Mouse (Mus musculus) ES-Bruce4 (cell line): ENCODE data around the gene Nsd2. TPM values are rescaled to one million over a fixed set of nuclear protein-coding genes. Genes with fewer than 3 reads are reported as not detected.
A peak's percentile ranks its signal among the peaks of the same experiment; 100 is the strongest.

ENCODE experiments used
- H3K27ac ChIP-seq: 2 replicates; pipeline ENCODE4 v1.5.1; 2012; ENCODE audit warnings: low read length, inconsistent platforms; ENCODE audit not compliant: insufficient read depth
- H3K27me3 ChIP-seq: 2 replicates; pipeline ENCODE4 v1.6.1; 2012; ENCODE audit warnings: mild to moderate bottlenecking, low read length, inconsistent platforms; ENCODE audit not compliant: control insufficient read depth, poor library complexity, insufficient read depth, severe bottlenecking
- H3K36me3 ChIP-seq: 2 replicates; pipeline ENCODE4 v1.6.1; 2012; ENCODE audit warnings: inconsistent platforms, mild to moderate bottlenecking, low read length, moderate library complexity; ENCODE audit not compliant: control insufficient read depth, poor library complexity, insufficient read depth, severe bottlenecking
- H3K4me1 ChIP-seq: one replicate; pipeline ENCODE4 v1.8.1; 2011; ENCODE audit warnings: low read length; ENCODE audit not compliant: control insufficient read depth, insufficient read depth
- H3K4me3 ChIP-seq: 2 replicates; pipeline ENCODE4 v1.5.1; 2011; ENCODE audit warnings: low read depth, mild to moderate bottlenecking, low read length
- H3K9ac ChIP-seq: 2 replicates; pipeline ENCODE4 v1.6.1; 2012; ENCODE audit warnings: low read depth, mild to moderate bottlenecking, inconsistent platforms; ENCODE audit not compliant: poor library complexity, severe bottlenecking
- H3K9me3 ChIP-seq: replicated peaks from 2 replicates; pipeline ENCODE4 v1.6.1; 2012; ENCODE audit warnings: mild to moderate bottlenecking, low read length, inconsistent platforms; ENCODE audit not compliant: control insufficient read depth, poor library complexity, insufficient read depth, severe bottlenecking
- CTCF ChIP-seq: IDR thresholded peaks from one replicate; pipeline ENCODE4 v1.8.1; 2011; ENCODE audit warnings: low read depth, low read length
- EP300 ChIP-seq: IDR thresholded peaks from 2 replicates; pipeline ENCODE4 v1.6.1; 2011; ENCODE audit warnings: low read depth, low read length; ENCODE audit not compliant: insufficient read depth
- POLR2A ChIP-seq: IDR thresholded peaks from one replicate; pipeline ENCODE4 v1.8.1; 2011; ENCODE audit warnings: low read length; ENCODE audit not compliant: insufficient read depth
- polyA plus RNA-seq: library from polyadenylated mRNA; stranded (reverse); fragments of >200 nt; gene quantifications from 2 replicates; pipeline ENCODE4 v1.2.4, GENCODE M21; 2011; ENCODE audit warnings: low read depth; ENCODE audit not compliant: missing spikeins, insufficient read depth, insufficient read length

Gene Nsd2
- polyA plus RNA-seq, 1 experiment: 109 TPM

- Histone ChIP-seq H3K4me1 (no peaks in the 10 kb centered on the region), H3K9ac (no peak overlapping the region), H3K9me3 (peaks cover 5% of the 10 kb centered on the region), H3K4me3 (no peak overlapping the region), H3K36me3 (no peaks in the 10 kb centered on the region), H3K27ac (no peak overlapping the region), H3K27me3 (no peaks in the 10 kb centered on the region)
- no peak for TF ChIP-seq POLR2A
- TF ChIP-seq CTCF: no peak
- TF ChIP-seq EP300: no peak
Measured at GRCm38 (mm10) chr5:33791912-33792643, 28.4 kb upstream of the Nsd2 start.

GRCm38 (mm10) chr5:33803337-33803736 is 17.2 kb upstream of the Nsd2 start:
- Histone ChIP-seq H3K9me3 (no peaks in the 10 kb centered on the region; the same call in 1 of the 2 replicates), H3K9ac (no peak overlapping the region), H3K27ac (no peak overlapping the region), H3K4me1 (no peaks in the 10 kb centered on the region), H3K36me3 (no peaks in the 10 kb centered on the region), H3K27me3 (no peaks in the 10 kb centered on the region; the same call in 1 of the 2 replicates), H3K4me3 (no peak overlapping the region)
- no peak for TF ChIP-seq CTCF
- TF ChIP-seq POLR2A: no peak
- TF ChIP-seq EP300: no peak

DNA sequence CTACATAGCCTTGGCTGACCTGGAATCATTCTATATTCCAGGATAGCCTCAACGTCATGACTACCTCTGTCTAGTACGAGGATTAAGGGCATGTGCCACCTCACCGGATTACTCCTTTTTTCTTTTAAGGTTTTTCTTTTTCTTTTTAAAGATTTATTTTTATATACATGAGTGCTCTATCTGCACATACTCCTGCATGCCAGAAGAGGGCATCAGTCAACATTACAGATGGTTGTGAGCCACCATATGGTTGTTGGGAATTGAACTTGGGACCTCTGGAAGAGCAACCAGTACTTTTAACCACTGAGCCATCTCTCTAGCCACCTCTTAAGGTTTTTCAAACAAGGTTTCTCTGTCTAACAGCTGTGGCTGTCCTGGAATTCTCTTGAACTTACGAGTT is 9.0 kb upstream of the Nsd2 start:
- H3K27me3 ChIP-seq: no peaks in the 10 kb centered on the region; the same call in 1 of the 2 replicates
- H3K9ac ChIP-seq: no peak overlapping the region
- TF ChIP-seq EP300 (no peak), POLR2A (no peak), CTCF (no peak)
- no peaks in the 10 kb centered on the region for H3K36me3 ChIP-seq
- H3K9me3 ChIP-seq: no peaks in the 10 kb centered on the region
- H3K4me1 ChIP-seq: no peaks in the 10 kb centered on the region
- no peak overlapping the region for H3K27ac ChIP-seq
- H3K4me3 ChIP-seq: no peak overlapping the region

GRCm38 (mm10) chr5:33816008-33816725 is 4.4 kb upstream of the Nsd2 start:
- H3K4me1 ChIP-seq: peaks cover 2% of the 10 kb centered on the region
- H3K9ac ChIP-seq: no peak overlapping the region
- no peak for TF ChIP-seq POLR2A
- no peak for TF ChIP-seq CTCF
- TF ChIP-seq EP300: no peak
- H3K4me3 ChIP-seq: no peak overlapping the region
- no peak overlapping the region for H3K27ac ChIP-seq
- H3K36me3 ChIP-seq: no peaks in the 10 kb centered on the region
- peaks cover 4% of the 10 kb centered on the region for H3K27me3 ChIP-seq
- no peaks in the 10 kb centered on the region for H3K9me3 ChIP-seq

DNA sequence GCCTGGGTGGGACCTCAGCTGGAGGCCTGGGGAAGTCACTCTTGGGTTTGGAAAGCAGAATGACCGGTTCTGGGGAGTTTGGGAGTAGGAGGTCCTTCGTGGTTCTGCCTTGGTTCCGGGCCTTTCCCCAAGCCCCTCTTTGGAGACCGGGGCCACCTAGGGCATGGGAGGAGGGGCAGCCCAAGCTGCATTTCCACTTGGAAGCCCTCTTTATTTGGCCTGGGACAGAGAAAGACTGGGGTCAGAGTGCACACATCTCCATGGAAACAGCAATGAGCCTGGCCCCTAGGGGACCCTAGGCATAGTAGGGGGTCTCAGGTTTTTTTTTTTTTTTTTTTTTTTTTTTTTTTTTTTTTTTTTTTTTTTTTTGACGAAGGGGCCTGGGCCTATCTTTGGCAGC is 2.4 kb upstream of the Nsd2 start:
- TF ChIP-seq POLR2A (no peak), EP300 (no peak), CTCF (no peak)
- peaks cover 9% of the 10 kb centered on the region for H3K27me3 ChIP-seq
- no peaks in the 10 kb centered on the region for H3K9me3 ChIP-seq
- peaks cover 2% of the 10 kb centered on the region for H3K4me1 ChIP-seq
- H3K4me3 ChIP-seq: no peak overlapping the region
- no peak overlapping the region for H3K27ac ChIP-seq
- H3K9ac ChIP-seq: no peak overlapping the region
- no peaks in the 10 kb centered on the region for H3K36me3 ChIP-seq

DNA sequence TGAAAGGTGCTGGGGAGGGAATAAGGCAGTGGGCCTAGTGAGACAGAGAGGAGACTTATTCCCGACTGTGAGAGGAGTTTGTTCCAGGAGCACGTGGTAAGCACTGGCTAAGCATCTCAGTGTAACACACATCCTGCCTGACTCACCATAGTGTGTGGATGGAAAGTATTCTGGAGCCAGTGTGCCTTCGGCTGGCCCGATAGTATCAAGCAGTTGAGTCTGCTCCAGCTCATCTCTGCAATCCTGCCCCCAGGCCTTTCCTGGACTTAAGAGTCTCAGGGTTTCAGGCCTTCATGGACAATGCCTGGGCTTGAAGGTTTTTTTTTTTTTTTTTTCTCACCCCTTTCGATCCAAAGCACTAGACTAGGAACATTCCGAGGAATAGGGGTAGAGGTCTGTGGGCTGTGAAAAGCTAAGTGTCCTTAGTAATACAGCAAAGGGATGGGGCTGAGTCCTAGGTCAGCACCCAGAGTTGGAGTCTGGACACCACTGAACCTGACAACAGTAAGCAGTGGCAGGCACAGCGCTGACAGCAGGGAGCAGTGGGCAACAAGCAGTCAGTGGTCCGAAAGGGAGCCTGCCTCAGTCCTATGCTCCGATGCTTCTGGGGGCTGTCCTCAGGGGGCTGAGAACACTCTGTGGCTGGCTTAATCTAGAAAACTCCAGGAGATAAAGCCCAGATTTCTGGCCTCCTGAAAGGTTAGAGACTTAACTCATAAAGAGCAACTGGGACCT is 1.2 kb upstream of the Nsd2 start:
- no peak overlapping the region for H3K27ac ChIP-seq

More for the DNA sequence above, 1.2 kb upstream of the Nsd2 start:
- H3K9ac ChIP-seq: peak overlapping the region; percentile 99
- H3K4me1 ChIP-seq: peaks cover 2% of the 10 kb centered on the region
- H3K36me3 ChIP-seq: no peaks in the 10 kb centered on the region
- no peaks in the 10 kb centered on the region for H3K9me3 ChIP-seq
- TF ChIP-seq CTCF (no peak), POLR2A (no peak), EP300 (no peak)
- peak overlapping the region; percentile 76 for H3K4me3 ChIP-seq
- peaks cover 9% of the 10 kb centered on the region for H3K27me3 ChIP-seq
